Mouse (Mus musculus): ENCODE results near the gene Fam168a.

Fam168a gene

GRCm38 (mm10) chr7:100780192-100780591 lies 73.8 kb downstream of the Fam168a start:
- DNase-seq (ENCODE audit: low read depth, low spot score), result no peak

GRCm38 (mm10) chr7:100784650-100785049 lies 78.2 kb downstream of the Fam168a start:
- peak; percentile 44 for DNase-seq (ENCODE audit: low read depth, low spot score)

GRCm38 (mm10) chr7:100785426-100785825 lies 79.0 kb downstream of the Fam168a start:
- no peak for DNase-seq (ENCODE audit: low read depth, low spot score)

- no peak for DNase-seq (ENCODE audit: low read depth, low spot score)
Observed at GRCm38 (mm10) chr7:100786078-100786477, 79.6 kb downstream of the Fam168a start.

GRCm38 (mm10) chr7:100788291-100788690 lies 81.9 kb downstream of the Fam168a start:
- DNase-seq (ENCODE audit: low read depth, low spot score), result no peak

- DNase-seq (ENCODE audit: low read depth, low spot score), result no peak
Observed at GRCm38 (mm10) chr7:100798810-100799209, 92.4 kb downstream of the Fam168a start.

GRCm38 (mm10) chr7:100805391-100805790 lies 99.0 kb downstream of the Fam168a start:
- DNase-seq (ENCODE audit: low read depth, low spot score), result no peak

GRCm38 (mm10) chr7:100811912-100812311 lies 105.5 kb downstream of the Fam168a start:
- no peak for DNase-seq (ENCODE audit: low read depth, low spot score)

GRCm38 (mm10) chr7:100812641-100813040 lies 106.2 kb downstream of the Fam168a start:
- DNase-seq (ENCODE audit: low read depth, low spot score), result no peak

- DNase-seq (ENCODE audit: low read depth, low spot score), result no peak
Observed at GRCm38 (mm10) chr7:100815900-100816570, 109.6 kb downstream of the Fam168a start.

GRCm38 (mm10) chr7:100816759-100817441 lies 110.5 kb downstream of the Fam168a start:
- DNase-seq (ENCODE audit: low read depth, low spot score), result no peak

- DNase-seq (ENCODE audit: low read depth, low spot score), result no peak
Observed at GRCm38 (mm10) chr7:100817442-100817760, 111.0 kb downstream of the Fam168a start.

GRCm38 (mm10) chr7:100818401-100819064 lies 112.1 kb downstream of the Fam168a start:
- DNase-seq (ENCODE audit: low read depth, low spot score), result no peak

- no peak for DNase-seq (ENCODE audit: low read depth, low spot score)
Observed at GRCm38 (mm10) chr7:100824661-100825060, 118.2 kb downstream of the Fam168a start.

- no peak for DNase-seq (ENCODE audit: low read depth, low spot score)
Observed at GRCm38 (mm10) chr7:100828549-100828948, 122.1 kb downstream of the Fam168a start.

GRCm38 (mm10) chr7:100833859-100834258 lies 127.4 kb downstream of the Fam168a start:
- no peak for DNase-seq (ENCODE audit: low read depth, low spot score)

- DNase-seq (ENCODE audit: low read depth, low spot score), result no peak
Observed at GRCm38 (mm10) chr7:100835168-100835567, 128.7 kb downstream of the Fam168a start.

- no peak for DNase-seq (ENCODE audit: low read depth, low spot score)
Observed at GRCm38 (mm10) chr7:100835711-100836110, 129.3 kb downstream of the Fam168a start.

- DNase-seq (ENCODE audit: low read depth, low spot score), result no peak
Observed at GRCm38 (mm10) chr7:100836657-100837056, 130.2 kb downstream of the Fam168a start.

- no peak for DNase-seq (ENCODE audit: low read depth, low spot score)
Observed at GRCm38 (mm10) chr7:100837701-100838100, 131.3 kb downstream of the Fam168a start.

GRCm38 (mm10) chr7:100839632-100840402 lies 133.4 kb downstream of the Fam168a start:
- DNase-seq (ENCODE audit: low read depth, low spot score), result no peak

- DNase-seq (ENCODE audit: low read depth, low spot score), result no peak
Observed at GRCm38 (mm10) chr7:100840906-100841305, 134.5 kb downstream of the Fam168a start.

Data from embryo, embryonic 11.5 days (tissue).